Mouse (Mus musculus): ENCODE measurements around the gene Ube2dnl2. TPM values are rescaled to one million over a fixed set of nuclear protein-coding genes. Genes with fewer than 3 reads are reported as not detected.

The Ube2dnl2 gene
- not detected in 2 replicates for polyA plus RNA-seq (2015; fragmentation: Nextera tagmentation; extraction: Ambion mirVana)

- 75% methylated on average over 1 of the region's 1 CpGs for WGBS
- Histone ChIP-seq H3K4me2 (replicated peaks) (no peak within 1 kb of the TSS), H3K4me3 (replicated peaks) (no peak within 1 kb of the TSS), H3K36me3 (no peaks in the 10 kb centered on the region), H3K27ac (replicated peaks) (no peak within 1 kb of the TSS), H3K9ac (no peak within 1 kb of the TSS), H3K4me1 (no peaks in the 10 kb centered on the region), H3K9me3 (replicated peaks) (no peaks in the 10 kb centered on the region), H3K27me3 (no peaks in the 10 kb centered on the region)
- ATAC-seq (ENCODE audit: insufficient number of reproducible peaks, low FRiP score, low TSS enrichment, low read depth), result no peak
Measured at GRCm38 (mm10) chrX:114907282-114907681, at the start of gene Ube2dnl2. Gene Ube2dnl2, plus strand, starts transcription at chrX:114907582.

GRCm38 (mm10) chrX:114895489-114895888 is 11.9 kb upstream of the Ube2dnl2 start:
- Histone ChIP-seq H3K27me3 (no peaks in the 10 kb centered on the region), H3K36me3 (no peaks in the 10 kb centered on the region), H3K9me3 (replicated peaks) (no peaks in the 10 kb centered on the region), H3K4me2 (replicated peaks) (no peak overlapping the region), H3K9ac (no peak overlapping the region), H3K4me1 (no peaks in the 10 kb centered on the region), H3K27ac (replicated peaks) (no peak overlapping the region), H3K4me3 (replicated peaks) (no peak overlapping the region)
- ATAC-seq (ENCODE audit: insufficient number of reproducible peaks, low FRiP score, low TSS enrichment, low read depth), result no peak

DNA sequence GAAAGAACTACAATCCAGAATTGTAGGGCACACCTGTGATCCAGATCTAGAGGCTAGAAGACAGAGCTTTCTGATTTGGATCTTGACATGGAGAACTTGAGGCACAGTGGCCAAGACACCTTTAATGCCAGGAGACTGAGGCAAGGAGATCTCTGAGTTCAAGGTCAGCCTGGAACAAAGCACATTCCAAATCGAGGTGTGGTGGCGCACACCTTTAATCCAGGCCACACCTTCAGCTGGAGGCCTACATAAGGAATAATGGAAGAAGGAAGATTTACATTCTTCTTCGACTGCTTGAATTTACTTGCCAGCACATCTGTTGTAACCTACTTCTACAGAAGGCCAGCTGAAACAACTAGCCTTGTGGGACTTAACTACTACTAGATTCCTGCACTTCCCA is 9.9 kb upstream of the Ube2dnl2 start:
- Histone ChIP-seq H3K4me3 (replicated peaks) (no peak overlapping the region), H3K27me3 (no peaks in the 10 kb centered on the region), H3K36me3 (no peaks in the 10 kb centered on the region), H3K27ac (replicated peaks) (no peak overlapping the region), H3K4me1 (no peaks in the 10 kb centered on the region), H3K9ac (no peak overlapping the region), H3K4me2 (replicated peaks) (no peak overlapping the region), H3K9me3 (replicated peaks) (no peaks in the 10 kb centered on the region)
- 88% methylated on average over 3 of the region's 3 CpGs for WGBS
- ATAC-seq (ENCODE audit: insufficient number of reproducible peaks, low FRiP score, low TSS enrichment, low read depth), result no peak

- Histone ChIP-seq H3K27me3 (no peaks in the 10 kb centered on the region), H3K9me3 (replicated peaks) (no peaks in the 10 kb centered on the region), H3K36me3 (no peaks in the 10 kb centered on the region), H3K9ac (no peak overlapping the region), H3K4me3 (replicated peaks) (no peak overlapping the region), H3K4me2 (replicated peaks) (no peak overlapping the region), H3K4me1 (no peaks in the 10 kb centered on the region), H3K27ac (replicated peaks) (no peak overlapping the region)
- ATAC-seq (ENCODE audit: insufficient number of reproducible peaks, low FRiP score, low TSS enrichment, low read depth), result no peak
Measured at GRCm38 (mm10) chrX:114903391-114903790, 4.0 kb upstream of the Ube2dnl2 start.

DNA sequence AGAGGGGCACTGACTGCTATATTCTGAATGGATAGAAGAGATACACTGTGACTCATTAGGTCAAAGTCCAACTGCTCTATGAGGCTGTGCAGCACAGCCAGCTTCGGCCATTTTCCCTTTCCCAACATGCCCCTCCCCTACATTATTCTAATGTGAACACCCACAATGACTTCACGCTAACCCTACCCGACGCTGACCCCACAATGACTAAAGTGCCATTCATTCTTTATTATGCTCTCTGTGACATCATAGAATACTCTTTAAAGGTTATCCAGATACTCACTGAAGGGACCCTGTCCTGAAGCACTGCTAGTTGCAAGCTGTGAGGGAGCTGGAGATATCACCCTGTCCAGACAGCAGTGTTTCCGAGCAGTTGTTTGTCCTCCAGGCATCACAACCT is 2.7 kb upstream of the Ube2dnl2 start, which contains the start of gene Ube2dnl1:
TSS of gene Ube2dnl1 (plus strand) at position 301 of the 400 bp plus-strand sequence.
- Histone ChIP-seq H3K9me3 (replicated peaks) (no peaks in the 10 kb centered on the region), H3K4me1 (no peaks in the 10 kb centered on the region), H3K4me3 (replicated peaks) (no peak within 1 kb of the TSS), H3K4me2 (replicated peaks) (no peak within 1 kb of the TSS), H3K27ac (replicated peaks) (no peak within 1 kb of the TSS), H3K27me3 (no peaks in the 10 kb centered on the region), H3K9ac (no peak within 1 kb of the TSS), H3K36me3 (no peaks in the 10 kb centered on the region)
- 74% methylated on average over 5 of the region's 5 CpGs for WGBS
- ATAC-seq (ENCODE audit: insufficient number of reproducible peaks, low FRiP score, low TSS enrichment, low read depth), result no peak

GRCm38 (mm10) chrX:114955066-114955465 is 47.7 kb downstream of the Ube2dnl2 start:
- H3K9me3 ChIP-seq (replicated peaks), result no peaks in the 10 kb centered on the region
- H3K27me3 ChIP-seq, result no peaks in the 10 kb centered on the region
- H3K4me3 ChIP-seq (replicated peaks), result no peak overlapping the region
- 49% methylated on average over 1 of the region's 1 CpGs for WGBS
- no peak overlapping the region for H3K4me2 ChIP-seq (replicated peaks)
- H3K4me1 ChIP-seq, result no peaks in the 10 kb centered on the region
- no peaks in the 10 kb centered on the region for H3K36me3 ChIP-seq
- no peak overlapping the region for H3K9ac ChIP-seq
- ATAC-seq (ENCODE audit: insufficient number of reproducible peaks, low FRiP score, low TSS enrichment, low read depth), result no peak
- H3K27ac ChIP-seq (replicated peaks), result no peak overlapping the region

Other genes starting within 250 kb of the Ube2dnl2 start
- not detected in 2 replicates for gene Ube2dnl1, start 2.6 kb upstream of the Ube2dnl2 start, polyA plus RNA-seq (2015; fragmentation: Nextera tagmentation; extraction: Ambion mirVana)

Data from embryonic facial prominence, embryonic 15.5 days (tissue).